Mouse (Mus musculus) urinary bladder, postnatal 4 days (tissue): ENCODE results near the gene Nup50.

Experiments
- DNase-seq, 2 experiments: peaks; one replicate each; pipeline ENCODE4 v3.0.0; 2021 to 2022; ENCODE audit warnings: low spot score in 2 of 2

Nup50 gene

DNA sequence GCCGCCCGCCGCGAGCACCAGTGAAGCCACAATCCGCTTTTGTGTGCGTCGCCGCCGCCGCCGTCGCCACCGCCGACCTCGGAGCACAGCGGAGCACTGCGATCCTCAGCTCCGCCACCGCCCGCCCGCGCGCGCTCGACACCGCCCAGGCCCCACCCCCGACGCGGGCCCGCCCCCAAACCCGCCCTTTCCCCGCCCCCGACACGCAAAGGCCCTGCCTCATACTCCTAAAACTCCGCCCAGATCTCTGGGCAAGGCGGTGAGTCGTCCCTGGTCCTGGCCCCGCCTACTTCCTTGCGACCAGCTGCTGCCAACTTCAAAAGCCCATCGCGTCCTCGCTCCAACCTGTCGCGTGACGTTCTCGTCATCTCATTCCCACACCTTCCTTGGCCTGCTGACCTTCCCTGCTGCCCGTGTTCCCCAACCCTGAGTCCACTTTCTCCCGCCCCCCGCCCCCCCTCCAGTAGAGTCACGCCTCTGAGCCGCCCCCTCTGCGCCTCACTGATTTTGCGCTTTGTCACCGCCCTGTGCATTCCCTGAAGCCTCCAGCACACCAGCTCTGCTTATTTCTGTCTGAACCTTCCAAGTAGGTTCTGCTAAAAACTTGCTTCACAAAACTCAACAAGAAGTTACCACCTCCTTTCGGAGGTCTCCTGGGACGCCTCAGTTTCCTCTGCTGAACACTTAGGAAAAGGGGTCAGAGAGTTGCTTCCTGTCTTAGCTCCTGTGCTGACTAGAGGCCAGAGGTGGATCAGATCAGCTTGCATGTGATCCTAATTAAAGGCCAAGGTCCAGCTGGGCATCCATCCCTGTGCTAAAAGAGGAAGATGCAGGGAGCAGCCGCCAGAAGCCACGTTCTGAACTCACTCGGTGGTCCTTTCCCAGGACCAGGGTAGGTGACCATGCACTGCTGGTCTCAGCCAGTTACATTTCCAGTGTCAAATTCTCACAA is 64.9 kb downstream of the Nup50 start, which contains the start of gene 5031439G07Rik:
Gene 5031439G07Rik (minus strand): TSS at position 678 of the 952 bp plus-strand sequence.
- DNase-seq = peak; percentile 87 to 88

DNA sequence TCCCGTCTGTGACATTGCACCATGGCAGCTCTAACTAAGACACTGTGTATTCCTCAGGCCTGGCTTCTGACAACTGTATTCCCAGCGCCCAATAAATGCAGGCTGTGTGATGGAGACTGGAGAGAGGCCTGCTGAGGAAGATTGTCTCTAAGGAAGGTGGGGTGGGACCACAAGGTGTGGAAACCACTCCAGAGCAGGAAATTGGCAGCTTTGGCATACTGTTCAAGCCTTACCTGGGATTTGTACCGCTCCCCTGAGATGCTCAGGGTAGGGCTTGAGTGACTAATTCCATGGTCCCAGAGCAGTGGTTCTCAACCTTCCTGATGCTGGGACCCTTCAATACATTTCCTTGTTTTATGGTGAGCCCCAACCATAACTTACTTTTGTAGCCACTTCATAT is 65.9 kb downstream of the Nup50 start:
- no peak for DNase-seq

DNA sequence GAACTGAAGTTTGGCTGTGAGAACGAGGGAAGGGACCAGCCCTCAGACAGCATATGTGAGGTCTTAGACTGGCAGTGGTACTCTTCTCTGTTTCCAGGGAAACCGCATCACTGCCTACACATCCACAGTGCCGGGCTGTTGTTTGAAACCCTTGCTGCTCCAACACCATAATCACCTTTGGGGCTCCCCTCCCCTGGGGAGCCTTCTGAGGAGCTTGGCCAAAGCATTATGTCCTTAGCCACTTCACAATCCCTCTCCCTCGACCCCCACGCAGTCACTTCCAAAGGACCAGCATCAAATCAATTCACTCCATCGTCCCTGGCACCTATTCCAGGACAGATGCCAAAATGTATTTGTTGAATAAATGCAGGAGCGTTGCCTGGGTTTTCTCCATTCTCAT is 66.6 kb downstream of the Nup50 start:
- DNase-seq = no peak
